Mouse (Mus musculus): ENCODE data around the gene Lefty2.
"Not testable (repeated sequence)": the region's sequence is repeated elsewhere in the genome, so short reads cannot be mapped to it uniquely, and the experiment has no call there.

Gene Lefty2

GRCm38 (mm10) chr1:180933659-180934058 lies 40.8 kb downstream of the Lefty2 start:
- no peak for DNase-seq (ENCODE audit: low read depth, low spot score)

DNA sequence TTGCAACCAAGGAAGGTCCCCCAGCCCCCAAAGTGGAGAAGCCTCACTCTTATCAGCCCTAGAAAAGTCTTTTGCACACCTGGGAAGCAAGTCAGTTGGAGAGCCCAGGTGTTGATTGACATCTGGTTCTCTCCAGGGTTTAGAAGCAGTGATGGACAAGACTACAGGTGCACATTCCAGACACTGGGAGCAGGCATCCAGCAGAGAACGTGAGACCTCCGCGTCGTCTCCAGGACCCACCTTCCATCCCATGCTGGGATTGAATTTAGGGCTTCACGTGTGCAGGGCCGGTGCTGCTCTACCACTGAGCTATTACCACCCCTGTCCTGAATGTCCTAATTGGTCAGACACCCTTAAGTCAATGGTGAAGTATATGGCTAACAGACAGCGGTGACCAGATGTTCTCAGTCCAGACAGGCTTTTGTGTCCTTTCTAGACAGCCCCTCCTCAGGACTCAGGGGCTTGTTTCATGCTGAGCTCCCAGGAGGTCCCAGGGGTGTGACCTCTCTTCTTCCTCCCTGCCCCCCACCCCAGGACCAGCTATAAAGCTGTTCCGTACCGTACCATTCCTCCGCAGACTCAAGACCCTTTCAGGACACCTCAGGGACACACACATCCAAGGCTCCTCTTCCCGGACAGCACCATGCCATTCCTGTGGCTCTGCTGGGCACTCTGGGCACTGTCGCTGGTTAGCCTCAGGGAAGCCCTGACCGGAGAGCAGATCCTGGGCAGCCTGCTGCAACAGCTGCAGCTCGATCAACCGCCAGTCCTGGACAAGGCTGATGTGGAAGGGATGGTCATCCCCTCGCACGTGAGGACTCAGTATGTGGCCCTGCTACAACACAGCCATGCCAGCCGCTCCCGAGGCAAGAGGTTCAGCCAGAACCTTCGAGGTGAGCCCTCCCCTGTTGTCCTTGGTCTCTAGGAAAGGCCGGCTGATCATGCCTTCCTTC lies 41.8 kb downstream of the Lefty2 start, which contains the start of gene Lefty1:
Gene Lefty1, plus strand, starts transcription at position 556 of the 953 bp plus-strand sequence.
- DNase-seq (ENCODE audit: low read depth, low spot score) = no peak

DNA sequence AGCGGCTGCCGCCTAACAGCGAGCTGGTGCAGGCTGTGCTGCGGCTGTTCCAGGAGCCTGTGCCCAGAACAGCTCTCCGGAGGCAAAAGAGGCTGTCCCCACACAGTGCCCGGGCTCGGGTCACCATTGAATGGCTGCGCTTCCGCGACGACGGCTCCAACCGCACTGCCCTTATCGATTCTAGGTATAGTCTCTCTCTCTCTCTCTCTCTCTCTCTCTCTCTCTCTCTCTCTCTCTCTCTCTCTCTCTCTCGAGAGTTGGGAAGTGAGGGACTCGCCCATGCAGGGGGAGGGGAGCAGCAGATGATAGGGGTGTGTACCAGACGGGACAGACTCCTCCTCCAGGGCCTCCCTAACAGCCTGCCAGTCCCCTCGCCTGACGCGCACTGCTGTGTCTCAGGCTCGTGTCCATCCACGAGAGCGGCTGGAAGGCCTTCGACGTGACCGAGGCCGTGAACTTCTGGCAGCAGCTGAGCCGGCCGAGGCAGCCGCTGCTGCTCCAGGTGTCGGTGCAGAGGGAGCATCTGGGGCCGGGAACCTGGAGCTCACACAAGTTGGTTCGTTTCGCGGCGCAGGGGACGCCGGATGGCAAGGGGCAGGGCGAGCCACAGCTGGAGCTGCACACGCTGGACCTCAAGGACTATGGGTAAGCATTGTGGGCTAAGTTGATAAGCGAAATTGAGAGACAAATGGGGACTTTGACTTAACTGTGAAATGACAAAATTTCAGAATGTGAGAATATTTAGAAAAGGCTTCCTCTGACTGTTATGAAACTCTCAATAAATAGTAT lies 43.9 kb downstream of the Lefty2 start:
- not testable (repeated sequence) for DNase-seq (ENCODE audit: low read depth, low spot score)

DNA sequence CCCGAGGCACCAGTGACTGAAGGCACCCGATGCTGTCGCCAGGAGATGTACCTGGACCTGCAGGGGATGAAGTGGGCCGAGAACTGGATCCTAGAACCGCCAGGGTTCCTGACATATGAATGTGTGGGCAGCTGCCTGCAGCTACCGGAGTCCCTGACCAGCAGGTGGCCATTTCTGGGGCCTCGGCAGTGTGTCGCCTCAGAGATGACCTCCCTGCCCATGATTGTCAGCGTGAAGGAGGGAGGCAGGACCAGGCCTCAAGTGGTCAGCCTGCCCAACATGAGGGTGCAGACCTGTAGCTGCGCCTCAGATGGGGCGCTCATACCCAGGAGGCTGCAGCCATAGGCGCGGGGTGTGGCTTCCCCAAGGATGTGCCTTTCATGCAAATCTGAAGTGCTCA lies 44.7 kb downstream of the Lefty2 start:
- not testable (repeated sequence) for DNase-seq (ENCODE audit: low read depth, low spot score)

- not testable (repeated sequence) for DNase-seq (ENCODE audit: low read depth, low spot score)
Measured at GRCm38 (mm10) chr1:180938781-180939180, 45.9 kb downstream of the Lefty2 start.

DNA sequence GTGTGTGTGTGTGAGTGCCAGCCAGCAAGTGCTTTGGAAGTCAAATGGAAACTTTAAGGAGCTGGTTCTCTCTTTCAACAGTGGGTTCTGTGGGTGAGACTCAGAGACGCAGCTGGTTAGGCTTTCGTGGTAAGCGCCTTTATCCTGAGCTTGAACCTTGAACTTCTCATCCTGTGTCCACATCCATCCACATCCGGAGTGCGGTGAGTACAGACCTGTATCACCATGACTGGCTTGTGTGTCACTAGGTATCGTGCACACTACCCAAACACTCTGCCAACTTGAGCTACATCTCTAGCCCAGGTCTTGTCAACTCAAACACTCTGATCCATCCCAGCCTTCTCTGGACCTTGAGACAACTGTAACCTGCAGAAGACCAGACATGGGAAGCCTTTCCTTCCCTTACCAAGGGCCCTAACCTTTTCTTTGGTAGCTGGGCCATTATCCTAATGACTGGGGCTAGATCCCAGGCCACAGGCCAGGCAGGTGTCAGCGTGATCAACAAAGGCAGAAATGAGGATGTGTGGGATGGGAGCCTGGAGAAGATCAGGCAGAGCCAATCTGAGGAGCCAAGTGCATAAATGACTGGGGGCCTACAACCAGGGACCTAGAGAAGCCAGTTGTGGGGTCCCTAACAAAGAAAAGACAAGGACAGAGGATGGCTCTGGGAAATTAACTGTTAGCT lies 48.0 kb downstream of the Lefty2 start:
- DNase-seq (ENCODE audit: low read depth, low spot score) = no peak

GRCm38 (mm10) chr1:180941726-180942125 lies 48.8 kb downstream of the Lefty2 start:
- DNase-seq (ENCODE audit: low read depth, low spot score) = no peak

DNA sequence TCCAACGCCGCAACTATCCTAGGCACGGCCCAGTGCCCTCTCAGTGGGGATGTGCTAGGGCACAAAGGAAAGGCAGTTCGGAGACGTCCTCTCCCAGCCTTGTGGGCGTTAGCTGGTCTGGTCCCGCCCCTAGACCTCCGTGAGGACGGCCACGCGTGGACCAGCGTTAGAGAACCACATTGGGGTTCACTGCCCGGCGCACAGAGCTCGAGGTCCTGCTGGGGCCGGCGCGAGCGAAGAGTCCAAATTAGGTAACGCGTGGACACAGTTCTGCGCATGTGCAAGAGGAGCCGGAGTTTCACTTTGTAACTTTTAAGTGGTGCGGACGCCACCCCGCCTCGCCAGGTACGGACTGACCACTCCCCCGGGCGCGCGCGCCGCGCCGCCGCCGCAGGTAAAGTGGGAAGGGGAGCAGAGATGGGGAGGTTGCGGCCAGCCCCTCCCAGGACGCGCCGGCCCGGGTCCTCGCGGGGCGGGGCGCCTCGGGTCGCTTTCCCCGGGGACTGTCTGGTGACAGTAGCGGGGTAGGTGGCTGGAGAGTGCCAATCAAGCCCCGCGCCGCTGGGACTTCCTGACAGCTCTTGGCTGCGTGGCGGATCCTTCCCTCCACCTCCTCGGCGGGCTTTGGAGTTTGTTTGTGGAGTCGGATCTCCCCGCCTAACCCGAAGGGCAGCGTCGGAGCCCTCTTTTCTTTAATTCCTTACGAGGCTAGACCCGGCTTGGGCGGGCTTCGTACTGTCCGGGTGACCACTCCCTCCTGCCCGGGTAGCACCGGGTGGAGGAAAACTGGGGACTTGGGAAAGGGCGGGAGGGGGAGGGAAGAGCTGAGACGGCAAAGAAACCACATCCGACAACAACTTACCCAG lies 49.5 kb downstream of the Lefty2 start, which contains the start of gene Tmem63a:
Gene Tmem63a, plus strand, starts transcription at position 179 of the 866 bp plus-strand sequence.
- DNase-seq (ENCODE audit: low read depth, low spot score) = peak; percentile 63

DNA sequence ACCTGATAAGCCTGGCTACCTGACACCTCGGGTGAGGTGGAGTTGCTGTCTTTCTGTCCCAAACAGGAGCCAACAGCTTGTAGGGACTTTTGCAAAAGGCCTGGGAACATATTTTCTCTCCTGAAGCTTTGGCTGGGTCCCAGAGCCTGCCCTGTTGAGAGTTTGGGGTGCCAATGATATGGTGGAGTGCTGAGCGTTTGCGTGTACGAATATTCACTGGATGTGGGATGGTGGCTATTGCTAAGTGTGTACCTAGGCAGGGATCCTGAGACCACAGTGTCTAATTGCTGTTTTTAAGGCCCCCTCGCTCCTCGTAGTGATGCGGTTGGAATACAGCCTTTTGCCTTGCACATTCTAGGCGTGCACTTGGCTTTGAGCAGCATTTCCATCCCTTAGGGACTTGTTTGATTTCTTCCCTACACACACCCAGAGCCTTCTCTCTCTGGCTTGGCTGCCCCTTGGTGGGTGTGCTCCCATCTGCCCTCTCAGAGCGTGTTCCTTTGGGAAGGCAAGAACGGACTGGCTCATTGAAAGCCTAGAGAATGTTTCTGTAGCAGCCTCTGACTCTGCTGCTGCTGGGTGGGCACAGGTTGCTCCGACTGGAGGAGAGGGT lies 50.2 kb downstream of the Lefty2 start:
- no peak for DNase-seq (ENCODE audit: low read depth, low spot score)

DNA sequence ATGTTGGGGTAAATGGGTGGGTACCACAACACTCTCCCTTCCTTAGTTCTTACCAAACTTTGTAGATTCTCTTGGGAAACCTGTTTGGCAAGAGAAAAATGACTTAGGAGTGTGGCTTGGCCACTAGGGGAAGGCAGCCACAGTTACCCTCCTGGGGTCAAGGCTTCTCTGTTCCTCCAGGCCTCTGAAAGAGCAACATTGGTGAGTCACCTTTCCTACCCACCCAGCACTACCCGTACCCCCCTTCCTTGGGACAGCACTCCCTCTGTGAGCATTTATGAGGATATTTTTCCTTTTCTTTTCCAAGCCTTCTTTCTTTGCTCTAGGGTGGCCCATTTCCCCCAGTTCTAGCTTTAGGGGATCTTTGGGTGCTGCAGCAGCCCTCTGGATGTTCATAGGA lies 51.0 kb downstream of the Lefty2 start:
- DNase-seq (ENCODE audit: low read depth, low spot score) = no peak

- DNase-seq (ENCODE audit: low read depth, low spot score) = no peak
Measured at GRCm38 (mm10) chr1:180944553-180944952, 51.6 kb downstream of the Lefty2 start.

GRCm38 (mm10) chr1:180945001-180945980 lies 52.4 kb downstream of the Lefty2 start:
- peak; percentile 84 for DNase-seq (ENCODE audit: low read depth, low spot score)

DNA sequence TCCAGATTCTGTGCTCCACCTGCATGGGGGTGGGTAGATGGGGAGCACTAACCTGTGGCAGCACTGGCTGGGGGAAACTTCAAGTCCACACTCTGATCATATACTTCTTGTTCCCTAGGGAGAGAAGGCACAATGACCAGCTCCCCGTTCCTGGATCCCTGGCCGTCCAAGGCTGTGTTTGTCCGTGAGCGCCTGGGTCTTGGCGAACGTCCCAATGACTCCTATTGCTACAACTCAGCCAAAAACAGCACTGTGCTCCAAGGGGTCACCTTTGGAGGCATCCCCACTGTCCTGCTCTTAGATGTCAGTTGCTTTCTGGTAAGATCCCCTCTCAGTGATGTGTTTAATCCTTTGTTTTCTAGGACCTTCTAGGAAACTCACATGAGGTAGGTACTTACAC lies 53.5 kb downstream of the Lefty2 start:
- DNase-seq (ENCODE audit: low read depth, low spot score) = no peak
